Mouse (Mus musculus) cerebellum, postnatal 36 days (tissue): ENCODE data around the gene Qsox2.

Experiments used
- DNase-seq, 2 experiments: peaks; one replicate each; pipeline ENCODE4 v3.0.0; 2021 to 2022; ENCODE audit warnings: mixed read lengths in 2 of 2

Gene Qsox2

GRCm38 (mm10) chr2:26223961-26224360, 13.4 kb downstream of the Qsox2 start:
- peak; percentile 53 to 55 for DNase-seq

GRCm38 (mm10) chr2:26214526-26214925, 22.8 kb downstream of the Qsox2 start:
- DNase-seq = peak; percentile 87 to 89

GRCm38 (mm10) chr2:26209566-26209965, 27.8 kb downstream of the Qsox2 start:
- no peak for DNase-seq

- DNase-seq = no peak
These were observed 29.1 kb downstream of the Qsox2 start, which contains the start of gene Lhx3 for GRCm38 (mm10) chr2:26208126-26208789. Lhx3 (minus strand) TSS chr2:26208289.

GRCm38 (mm10) chr2:26207559-26207958, 29.8 kb downstream of the Qsox2 start:
- DNase-seq = no peak

- no peak for DNase-seq
These were observed 31.6 kb downstream of the Qsox2 start for GRCm38 (mm10) chr2:26205761-26206160.

- no peak for DNase-seq
These were observed 32.2 kb downstream of the Qsox2 start for GRCm38 (mm10) chr2:26205126-26205525.

GRCm38 (mm10) chr2:26202849-26203475, 34.4 kb downstream of the Qsox2 start:
- peak; percentile 24 to 31 for DNase-seq

- DNase-seq = no peak
These were observed 35.1 kb downstream of the Qsox2 start for GRCm38 (mm10) chr2:26201926-26202848.

GRCm38 (mm10) chr2:26198488-26198887, 38.8 kb downstream of the Qsox2 start:
- DNase-seq = no peak

- no peak for DNase-seq
These were observed 42.6 kb downstream of the Qsox2 start for GRCm38 (mm10) chr2:26194552-26195339.

GRCm38 (mm10) chr2:26188517-26188916, 48.8 kb downstream of the Qsox2 start:
- DNase-seq = no peak

GRCm38 (mm10) chr2:26184352-26184751, 53.0 kb downstream of the Qsox2 start:
- DNase-seq = no peak

GRCm38 (mm10) chr2:26182646-26183045, 54.7 kb downstream of the Qsox2 start:
- DNase-seq = peak; percentile 76

GRCm38 (mm10) chr2:26177189-26177588, 60.1 kb downstream of the Qsox2 start:
- no peak for DNase-seq

GRCm38 (mm10) chr2:26176731-26177130, 60.6 kb downstream of the Qsox2 start:
- DNase-seq = no peak

- DNase-seq = peak in 1 of 2 experiments; percentile 30
These were observed 62.1 kb downstream of the Qsox2 start for GRCm38 (mm10) chr2:26175191-26175590.

- no peak for DNase-seq
These were observed 65.2 kb downstream of the Qsox2 start for GRCm38 (mm10) chr2:26172166-26172565.

GRCm38 (mm10) chr2:26170376-26170775, 66.9 kb downstream of the Qsox2 start:
- DNase-seq = no peak

GRCm38 (mm10) chr2:26168843-26169579, 68.3 kb downstream of the Qsox2 start:
- DNase-seq = no peak

- DNase-seq = no peak
These were observed 70.4 kb downstream of the Qsox2 start for GRCm38 (mm10) chr2:26166890-26167289.
